Mouse (Mus musculus) stomach, postnatal 0 days (tissue): ENCODE measurements around the gene Tpm3.

ENCODE experiments used
- CTCF ChIP-seq: IDR thresholded peaks from 2 replicates; pipeline ENCODE4 v1.5.1; 2016; ENCODE audit warnings: antibody characterized with exemption, low read depth, mild to moderate bottlenecking, moderate library complexity
- EP300 ChIP-seq: optimal IDR thresholded peaks from 2 replicates; pipeline ENCODE3; 2016; ENCODE audit warnings: antibody characterized with exemption

GRCm38 (mm10) chr3:90061549-90061948 lies 10.9 kb upstream of the Tpm3 start:
- no peak for TF ChIP-seq CTCF
- no peak for TF ChIP-seq EP300
